Mouse (Mus musculus): ENCODE measurements around the gene Vmn2r72.

The Vmn2r72 gene

DNA sequence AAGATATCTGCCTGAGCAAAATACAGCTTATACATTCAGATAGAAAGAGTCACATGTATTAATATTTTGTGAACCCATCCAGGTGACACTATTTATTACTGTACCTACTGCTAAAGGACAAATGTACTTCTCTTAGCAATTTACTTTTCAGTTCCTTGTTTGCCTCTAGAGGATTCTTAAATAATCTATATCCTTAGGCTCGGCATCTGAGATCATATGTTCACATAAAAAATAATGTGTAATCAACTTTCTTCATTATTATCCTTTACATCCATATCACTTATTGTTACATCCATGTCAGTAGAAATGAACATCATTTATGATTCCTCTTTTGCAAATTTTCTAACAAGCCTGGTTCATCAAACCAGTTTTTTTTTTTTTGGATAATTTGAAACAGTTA is at the start of gene Vmn2r72:
Vmn2r72 (minus strand) TSS at position 101 of the 400 bp plus-strand sequence.
- DNase-seq (ENCODE audit: low read depth, low spot score), result no peak

All from mesoderm, embryonic 11.5 days (tissue).